Mouse (Mus musculus) cerebellum, adult (tissue): ENCODE measurements around the gene Fmo1.

Source experiments
- ATAC-seq: cut with Nextera tagmentation; 2 replicates; pipeline ENCODE4 v1.9.2; 2017; ENCODE audit warnings: mild to moderate bottlenecking, moderate library complexity, mixed read lengths; ENCODE audit not compliant: insufficient number of reproducible peaks, low FRiP score, low TSS enrichment

Fmo1 gene

GRCm38 (mm10) chr1:162864279-162864678 is 2.1 kb downstream of the Fmo1 start:
- no peak for ATAC-seq

- ATAC-seq = no peak
These were observed 2.8 kb downstream of the Fmo1 start for GRCm38 (mm10) chr1:162863579-162863978.

GRCm38 (mm10) chr1:162862328-162862727 is 4.1 kb downstream of the Fmo1 start:
- ATAC-seq = no peak

GRCm38 (mm10) chr1:162859996-162860605 is 6.3 kb downstream of the Fmo1 start:
- ATAC-seq = no peak

- no peak for ATAC-seq
These were observed 6.8 kb downstream of the Fmo1 start for GRCm38 (mm10) chr1:162859545-162859976.

- ATAC-seq = no peak
These were observed 7.7 kb downstream of the Fmo1 start for GRCm38 (mm10) chr1:162858748-162859130.

GRCm38 (mm10) chr1:162857766-162858747 is 8.4 kb downstream of the Fmo1 start:
- ATAC-seq = no peak

- no peak for ATAC-seq
These were observed 12.5 kb downstream of the Fmo1 start for GRCm38 (mm10) chr1:162853812-162854482.

- ATAC-seq = no peak
These were observed 18.9 kb downstream of the Fmo1 start for GRCm38 (mm10) chr1:162847554-162847953.

- no peak for ATAC-seq
These were observed 26.2 kb downstream of the Fmo1 start for GRCm38 (mm10) chr1:162840211-162840610.

GRCm38 (mm10) chr1:162838976-162839375 is 27.4 kb downstream of the Fmo1 start:
- ATAC-seq = no peak

GRCm38 (mm10) chr1:162834342-162834741 is 32.1 kb downstream of the Fmo1 start:
- no peak for ATAC-seq

GRCm38 (mm10) chr1:162832574-162832953 is 33.8 kb downstream of the Fmo1 start:
- no peak for ATAC-seq

- ATAC-seq = no peak
These were observed 34.4 kb downstream of the Fmo1 start for GRCm38 (mm10) chr1:162831838-162832573.

GRCm38 (mm10) chr1:162819280-162819679 is 47.1 kb downstream of the Fmo1 start:
- ATAC-seq = no peak

GRCm38 (mm10) chr1:162815381-162816127 is 50.9 kb downstream of the Fmo1 start:
- ATAC-seq = no peak

GRCm38 (mm10) chr1:162814932-162815331 is 51.5 kb downstream of the Fmo1 start:
- ATAC-seq = no peak

- no peak for ATAC-seq
These were observed 52.6 kb downstream of the Fmo1 start, which contains the start of gene Fmo4 for GRCm38 (mm10) chr1:162813836-162814156. Fmo4 (minus strand) TSS chr1:162813972.

GRCm38 (mm10) chr1:162813143-162813835 is 53.1 kb downstream of the Fmo1 start:
- no peak for ATAC-seq
